Mouse (Mus musculus) CH12.LX (cell line): Measurements from ENCODE around the gene Tmem9. TPM values are rescaled to one million over a fixed set of nuclear protein-coding genes. Genes with fewer than 3 reads are reported as not detected.

Source experiments
- DNase-seq: peaks from one replicate; pipeline ENCODE4 v3.0.0-alpha.2; 2013; ENCODE audit errors: extremely low read depth
- H3K27ac ChIP-seq: 2 replicates; pipeline ENCODE4 v1.5.1; 2012; ENCODE audit warnings: low read depth, mild to moderate bottlenecking, control low read depth, moderate library complexity; ENCODE audit not compliant: insufficient read depth
- H3K27me3 ChIP-seq: replicated peaks from 2 replicates; pipeline ENCODE3; 2012; ENCODE audit warnings: inconsistent platforms
- H3K36me3 ChIP-seq, 2 experiments: replicated peaks in 1 of 2; 2 replicates each; pipeline versions ENCODE3 to v1.6.1; 2012; ENCODE audit warnings: inconsistent platforms in 1 of 2, low read length in 1 of 2, mild to moderate bottlenecking in 1 of 2, mixed read lengths in 1 of 2, moderate library complexity in 1 of 2; ENCODE audit not compliant: control insufficient read depth in 1 of 2, insufficient read depth in 1 of 2
- H3K4me1 ChIP-seq, 2 experiments: 2 replicates each; pipeline ENCODE4 v1.6.1; 2012; ENCODE audit warnings: inconsistent platforms in 1 of 2, moderate library complexity in 1 of 2; ENCODE audit not compliant: insufficient read depth in 2 of 2, control insufficient read depth in 1 of 2
- H3K4me2 ChIP-seq: 2 replicates; pipeline ENCODE4 v1.6.1; 2012; ENCODE audit warnings: low read depth, mild to moderate bottlenecking, control low read depth; ENCODE audit not compliant: poor library complexity, insufficient read depth, severe bottlenecking
- H3K4me3 ChIP-seq, 3 experiments: fragments of 150-350 bp in 1 of 3; sonication (generic) in 1 of 3; replicated peaks in 1 of 3; 2 replicates each; pipeline versions ENCODE3 to v1.5.1; 2011 to 2012; ENCODE audit warnings: low read depth in 2 of 3, low read length in 2 of 3, mild to moderate bottlenecking in 2 of 3, moderate library complexity in 2 of 3, control low read depth in 1 of 3, improper control_type of control experiment in 1 of 3, inconsistent platforms in 1 of 3, mixed read lengths in 1 of 3; ENCODE audit not compliant: poor library complexity in 1 of 3
- H3K79me2 ChIP-seq: replicated peaks from 2 replicates; pipeline ENCODE4 v1.6.1; 2012; ENCODE audit warnings: mild to moderate bottlenecking, moderate library complexity; ENCODE audit not compliant: control insufficient read depth, poor library complexity, insufficient read depth, severe bottlenecking; ENCODE audit errors: extremely low read depth
- H3K9ac ChIP-seq: 2 replicates; pipeline ENCODE4 v1.6.1; 2012; ENCODE audit warnings: low read depth, mild to moderate bottlenecking, control low read depth, moderate library complexity; ENCODE audit not compliant: insufficient read depth
- H3K9me3 ChIP-seq: replicated peaks from 2 replicates; pipeline ENCODE3; 2012; ENCODE audit warnings: low read length, inconsistent platforms, mixed read lengths
- CHD1 ChIP-seq: IDR thresholded peaks from 2 replicates; pipeline ENCODE4 v1.6.1; 2012; ENCODE audit warnings: low read depth, low read length, improper control_type of control experiment, inconsistent platforms
- CTCF ChIP-seq, 2 experiments: IDR thresholded peaks in 1 of 2; conservative IDR thresholded peaks in 1 of 2; 2 replicates each; pipeline ENCODE4 v1.5.1; 2011 to 2012; ENCODE audit warnings: low read depth in 2 of 2, low read length in 2 of 2, improper control_type of control experiment in 1 of 2, inconsistent platforms in 1 of 2, mild to moderate bottlenecking in 1 of 2, moderate library complexity in 1 of 2
- ELF1 ChIP-seq: IDR thresholded peaks from 2 replicates; pipeline ENCODE4 v1.6.1; 2014; ENCODE audit warnings: low read depth, mild to moderate bottlenecking, inconsistent platforms, low read length, improper control_type of control experiment
- IRF4 ChIP-seq: IDR thresholded peaks from 2 replicates; pipeline ENCODE4 v1.6.1; 2014; ENCODE audit warnings: low read depth, mild to moderate bottlenecking, inconsistent platforms, low read length, improper control_type of control experiment
- JUN ChIP-seq: IDR thresholded peaks from 2 replicates; pipeline ENCODE4 v1.6.1; 2011; ENCODE audit warnings: low read depth, mild to moderate bottlenecking, low read length, improper control_type of control experiment, moderate library complexity; ENCODE audit not compliant: insufficient read depth
- JUND ChIP-seq: conservative IDR thresholded peaks from 2 replicates; pipeline ENCODE4 v1.6.1; 2011; ENCODE audit warnings: low read depth, low read length, improper control_type of control experiment
- MAZ ChIP-seq: IDR thresholded peaks from 2 replicates; pipeline ENCODE4 v1.6.1; 2012; ENCODE audit warnings: low read depth, mild to moderate bottlenecking, inconsistent platforms, low read length, improper control_type of control experiment, moderate library complexity
- MXI1 ChIP-seq: IDR thresholded peaks from 2 replicates; pipeline ENCODE4 v1.6.1; 2011; ENCODE audit warnings: mild to moderate bottlenecking, low read depth, low read length, improper control_type of control experiment
- MYC ChIP-seq: IDR thresholded peaks from 2 replicates; pipeline ENCODE4 v1.6.1; 2011; ENCODE audit warnings: low read depth, mild to moderate bottlenecking, improper control_type of control experiment, low read length
- PAX5 ChIP-seq: IDR thresholded peaks from 2 replicates; pipeline ENCODE4 v1.6.1; 2012; ENCODE audit warnings: low read length, inconsistent platforms, mixed read lengths
- RAD21 ChIP-seq: IDR thresholded peaks from 2 replicates; pipeline ENCODE4 v1.6.1; 2011; ENCODE audit warnings: low read depth, mild to moderate bottlenecking, low read length, improper control_type of control experiment, moderate library complexity
- SIN3A ChIP-seq: IDR thresholded peaks from 2 replicates; pipeline ENCODE4 v1.6.1; 2012; ENCODE audit warnings: low read length, improper control_type of control experiment, inconsistent platforms
- TCF12 ChIP-seq: IDR thresholded peaks from 2 replicates; pipeline ENCODE4 v1.6.1; 2014; ENCODE audit warnings: low read depth, mild to moderate bottlenecking, inconsistent platforms, low read length, improper control_type of control experiment
- UBTF ChIP-seq: IDR thresholded peaks from 2 replicates; pipeline ENCODE4 v1.6.1; 2012; ENCODE audit warnings: low read depth, mild to moderate bottlenecking, inconsistent platforms, low read length, improper control_type of control experiment, moderate library complexity
- ZC3H11A ChIP-seq: IDR thresholded peaks from 2 replicates; pipeline ENCODE4 v1.6.1; 2012; ENCODE audit warnings: low read depth, mild to moderate bottlenecking, inconsistent platforms, low read length, improper control_type of control experiment
- ZMIZ1 ChIP-seq: IDR thresholded peaks from 2 replicates; pipeline ENCODE4 v1.6.1; 2012; ENCODE audit warnings: low read depth, mild to moderate bottlenecking, inconsistent platforms, low read length, improper control_type of control experiment
- dilution Hi-C: fragments of 300-500 bp; cut with MboI; formaldehyde crosslinking; loops from 2 replicates; pipeline ENCODE4 v1.14.3; 2020; ENCODE audit warnings: low sequenced_read_pairs; ENCODE audit not compliant: extremely low pct_unique_long_range_greater_than_20kb, extremely low pct_ligation_motif_present
- in situ Hi-C: fragments of 300-500 bp; cut with MboI; formaldehyde crosslinking; loops from 3 replicates; pipeline ENCODE4 v1.14.3; 2019; ENCODE audit warnings: low sequenced_read_pairs, low pct_ligation_motif_present, low pct_unique_long_range_greater_than_20kb, mixed read lengths
- polyA plus RNA-seq: library from polyadenylated mRNA; unstranded; fragments of >175 nt; gene quantifications from 2 replicates; pipeline ENCODE4 v1.2.1, GENCODE M21; 2012; ENCODE audit warnings: low read depth; ENCODE audit not compliant: insufficient read length
- total RNA-seq, 2 experiments: library from RNA; depleted of rRNA; stranded (reverse); fragments of 300-350 nt in 1 of 2; fragments of >200 nt in 1 of 2; gene quantifications; 2 replicates each; pipeline ENCODE4 v1.2.3; 2012 to 2014

Tmem9 gene
- total and polyA plus RNA-seq, 3 experiments: 22.2 to 28.2 (median 23.9) TPM

DNA sequence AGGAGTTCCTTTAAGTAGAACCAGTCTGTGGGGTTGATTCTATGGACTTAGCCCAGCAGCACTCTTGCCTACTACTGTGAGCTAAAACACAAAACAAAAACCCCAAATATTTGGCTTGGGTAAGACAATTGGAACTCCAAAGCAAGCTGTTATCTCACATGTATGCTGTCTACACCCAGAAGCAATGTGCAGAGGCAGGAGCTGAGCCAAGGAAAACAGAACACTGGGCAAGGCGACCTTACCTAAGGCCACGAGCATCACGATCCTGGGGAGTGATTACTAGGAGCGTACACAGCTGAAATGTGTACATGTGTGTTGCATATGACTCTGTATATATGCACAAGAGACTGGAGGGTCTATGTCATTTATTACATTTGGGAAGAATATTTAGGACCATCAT lies 5.6 kb downstream of the Tmem9 start:
- H3K27ac ChIP-seq: no peak overlapping the region
- peaks cover 3 to 16% of the 10 kb centered on the region in 2 experiments for H3K4me1 ChIP-seq

DNA sequence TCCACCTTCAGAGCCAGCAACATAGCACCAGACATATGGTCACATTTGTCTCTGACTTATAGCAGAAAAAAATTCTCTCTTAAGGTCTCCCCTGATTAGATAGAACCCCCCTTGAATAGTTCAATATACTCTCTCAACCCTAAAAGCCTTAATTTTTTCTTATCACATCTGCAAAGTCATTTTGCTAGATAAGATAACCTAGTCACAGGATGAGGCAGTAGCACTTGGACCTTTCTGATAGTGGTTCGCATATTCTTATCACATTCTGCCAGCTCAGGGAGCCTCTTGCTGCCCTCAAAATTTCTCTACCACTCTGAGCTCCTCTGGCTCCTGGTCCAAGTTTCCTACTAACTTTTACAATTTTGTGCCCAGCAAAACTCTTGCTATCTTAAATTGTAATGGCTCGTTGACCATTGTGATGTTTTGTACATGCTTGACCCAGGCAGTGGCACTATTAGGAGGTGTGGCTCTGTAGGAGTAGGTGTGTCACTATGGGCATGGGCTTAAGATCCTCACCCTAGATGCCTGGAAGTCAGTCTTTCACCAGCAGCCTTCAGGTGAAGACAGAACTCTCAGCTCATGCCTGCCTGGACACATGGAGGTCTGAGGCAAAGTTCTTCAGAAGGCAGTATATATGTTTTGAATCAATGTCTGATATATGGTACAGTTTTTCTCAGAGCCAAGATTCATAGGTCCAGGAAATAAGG lies 7.0 kb downstream of the Tmem9 start:
- no peak for TF ChIP-seq MAZ
- no peak for TF ChIP-seq JUND
- TF ChIP-seq ZC3H11A: no peak
- no peak for TF ChIP-seq PAX5
- no peak for TF ChIP-seq CTCF (conservative IDR thresholded peaks at IDR 0.05 in 1 of 2, IDR thresholded peaks at IDR 0.05 in 1 of 2; ENCODE audit: low read depth in 2 of 2, low read length in 2 of 2)
- no peak for TF ChIP-seq JUN
- no peak for TF ChIP-seq ZMIZ1
- TF ChIP-seq SIN3A: no peak
- no peak for TF ChIP-seq RAD21
- TF ChIP-seq MYC: no peak
- TF ChIP-seq CHD1: no peak
- TF ChIP-seq, all 38 proteins: peak for 0
- no peak overlapping the region for H3K9ac ChIP-seq
- H3K4me3 ChIP-seq: no peak overlapping the region
- H3K4me1 ChIP-seq: peaks cover 3 to 22% of the 10 kb centered on the region in 2 experiments
- no peak for DNase-seq
- H3K9me3 ChIP-seq: no peaks in the 10 kb centered on the region
- dilution Hi-C loops (no loop called here), in situ Hi-C loops (no loop called here)
- no peaks in the 10 kb centered on the region for H3K79me2 ChIP-seq
- peaks cover 4% of the 10 kb centered on the region for H3K27me3 ChIP-seq
- peaks cover 0 to 2% of the 10 kb centered on the region in 2 experiments for H3K36me3 ChIP-seq
- no peak overlapping the region for H3K27ac ChIP-seq
- H3K4me2 ChIP-seq: no peak overlapping the region

More for the DNA sequence above, 5.6 kb downstream of the Tmem9 start:
- H3K36me3 ChIP-seq: no peaks in the 10 kb centered on the region
- H3K4me3 ChIP-seq: no peak overlapping the region
- no peak overlapping the region for H3K4me2 ChIP-seq
- in situ Hi-C loops (no loop called here), dilution Hi-C loops (no loop called here)
- TF ChIP-seq MXI1: no peak
- no peak for TF ChIP-seq SIN3A
- TF ChIP-seq TCF12: no peak
- no peak for TF ChIP-seq CTCF (conservative IDR thresholded peaks at IDR 0.05 in 1 of 2, IDR thresholded peaks at IDR 0.05 in 1 of 2; ENCODE audit: low read depth in 2 of 2, low read length in 2 of 2)
- no peak for TF ChIP-seq RAD21
- TF ChIP-seq ELF1: no peak
- no peak for TF ChIP-seq IRF4
- no peak for TF ChIP-seq UBTF
- no peaks in the 10 kb centered on the region for H3K79me2 ChIP-seq
- H3K9ac ChIP-seq: no peak overlapping the region
- H3K9me3 ChIP-seq: no peaks in the 10 kb centered on the region
- DNase-seq: no peak
- peaks cover 4% of the 10 kb centered on the region for H3K27me3 ChIP-seq
